Mouse (Mus musculus) small intestine, adult 2 months (tissue): Measurements from ENCODE around the gene BC067074. TPM values are rescaled to one million over a fixed set of nuclear protein-coding genes. Genes with fewer than 3 reads are reported as not detected.
"Not testable (repeated sequence)": the region's sequence is repeated elsewhere in the genome, so short reads cannot be mapped to it uniquely, and the experiment has no call there.

Experiments used
- H3K27ac ChIP-seq: fragments of 200-500 bp; 2 replicates; pipeline ENCODE4 v1.5.1; 2012; ENCODE audit warnings: low read depth, low read length, control low read depth, inconsistent platforms; ENCODE audit not compliant: insufficient read depth
- H3K27me3 ChIP-seq: fragments of 200-500 bp; 2 replicates; pipeline ENCODE4 v1.6.1; 2012; ENCODE audit warnings: mild to moderate bottlenecking, moderate library complexity, low read length, inconsistent platforms; ENCODE audit not compliant: control insufficient read depth, insufficient read depth
- H3K36me3 ChIP-seq: fragments of 200-500 bp; 2 replicates; pipeline ENCODE4 v1.6.1; 2012; ENCODE audit warnings: mild to moderate bottlenecking, low read length, control low read depth, inconsistent platforms; ENCODE audit not compliant: control insufficient read depth, insufficient read depth
- H3K4me1 ChIP-seq: fragments of 200-500 bp; 2 replicates; pipeline ENCODE4 v1.6.1; 2012; ENCODE audit warnings: low read length, inconsistent platforms, mixed read lengths; ENCODE audit not compliant: control insufficient read depth, insufficient read depth, insufficient read length
- H3K4me3 ChIP-seq: fragments of 200-500 bp; 2 replicates; pipeline ENCODE4 v1.5.1; 2012; ENCODE audit warnings: low read depth, mild to moderate bottlenecking, control low read depth, inconsistent platforms, low read length, moderate library complexity
- CTCF ChIP-seq: fragments of 200-500 bp; IDR thresholded peaks from 2 replicates; pipeline ENCODE4 v1.5.1; 2012; ENCODE audit warnings: low read depth, mild to moderate bottlenecking, control low read depth, inconsistent platforms, low read length, moderate library complexity, mixed read lengths; ENCODE audit not compliant: insufficient replicate concordance, insufficient read length; ENCODE audit errors: extremely low read depth
- POLR2A ChIP-seq: fragments of 200-500 bp; IDR thresholded peaks from 2 replicates; pipeline ENCODE4 v1.6.1; 2012; ENCODE audit warnings: low read depth, mild to moderate bottlenecking, control low read depth, inconsistent platforms, low read length, moderate library complexity
- WGBS: fragments of 180-500 bp; shearing (Covaris S2); methylation state at CpG from one replicate; pipeline ENCODE4 v1.1.7; 2018; 5-methylcytosine and 5-hydroxymethylcytosine counted together
- polyA plus RNA-seq: library from polyadenylated mRNA; depleted of rRNA; stranded (reverse); fragments of >200 nt; gene quantifications from 2 replicates; pipeline ENCODE4 v1.2.3, GENCODE M21; 2012

Gene BC067074
- polyA plus RNA-seq, 1 experiment: 0.10 TPM

DNA sequence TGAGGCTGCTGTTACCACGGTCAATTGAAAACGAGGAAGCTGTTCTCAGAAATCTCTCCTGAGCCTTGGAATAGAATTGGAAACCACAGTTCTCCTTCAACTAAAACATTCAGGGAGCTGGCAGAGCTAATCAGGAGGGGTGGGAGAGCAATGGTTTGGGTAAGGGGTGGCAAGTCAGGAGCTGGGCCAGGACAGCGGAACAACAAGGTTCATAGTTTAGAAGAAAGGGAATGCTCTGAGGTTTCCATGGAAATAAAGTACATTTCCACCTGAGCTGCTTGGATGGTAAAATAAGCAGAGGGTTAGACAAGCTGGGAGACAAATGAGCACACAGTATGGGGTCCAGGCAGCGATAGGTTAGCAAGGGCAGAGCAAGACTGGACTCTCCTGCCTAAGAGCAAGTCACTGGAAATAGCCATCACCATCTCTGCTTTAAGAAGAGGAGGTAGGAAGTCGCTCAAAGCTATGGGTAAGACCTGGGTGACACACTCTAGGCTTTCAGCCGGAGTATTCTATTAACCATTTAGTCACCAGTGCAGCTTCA, 86.9 kb downstream of the BC067074 start:
- H3K27ac ChIP-seq: no peak overlapping the region
- H3K4me3 ChIP-seq: no peak overlapping the region
- no peak for TF ChIP-seq POLR2A
- no peak for TF ChIP-seq CTCF
- H3K36me3 ChIP-seq: no peaks in the 10 kb centered on the region
- 64% methylated on average over 6 of the region's 6 CpGs for WGBS
- H3K27me3 ChIP-seq: no peaks in the 10 kb centered on the region
- H3K4me1 ChIP-seq: no peaks in the 10 kb centered on the region

DNA sequence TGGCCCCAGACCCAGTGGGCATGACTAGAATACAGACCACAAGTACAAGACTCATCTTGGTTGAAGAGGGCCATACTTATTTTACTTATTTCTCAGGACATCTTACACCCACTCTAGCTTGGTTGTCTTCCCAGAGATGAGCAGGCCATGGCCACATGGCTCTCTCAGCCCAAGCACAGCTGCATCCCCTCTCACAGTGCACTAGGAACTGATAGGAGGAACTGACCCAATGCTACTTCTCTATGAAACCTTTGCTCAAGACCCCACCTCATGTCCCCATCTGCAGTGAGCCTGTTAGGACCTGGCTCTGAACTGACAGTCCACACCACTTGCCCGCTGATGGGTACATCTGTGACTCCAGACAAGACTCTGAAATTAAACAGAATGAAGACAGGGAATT, 88.8 kb downstream of the BC067074 start:
- 85% methylated on average over 1 of the region's 1 CpGs for WGBS
- TF ChIP-seq POLR2A: no peak
- TF ChIP-seq CTCF: no peak
- H3K27ac ChIP-seq: peak overlapping the region; percentile 56
- H3K4me3 ChIP-seq: no peak overlapping the region
- no peaks in the 10 kb centered on the region for H3K27me3 ChIP-seq
- H3K4me1 ChIP-seq: no peaks in the 10 kb centered on the region
- H3K36me3 ChIP-seq: no peaks in the 10 kb centered on the region

DNA sequence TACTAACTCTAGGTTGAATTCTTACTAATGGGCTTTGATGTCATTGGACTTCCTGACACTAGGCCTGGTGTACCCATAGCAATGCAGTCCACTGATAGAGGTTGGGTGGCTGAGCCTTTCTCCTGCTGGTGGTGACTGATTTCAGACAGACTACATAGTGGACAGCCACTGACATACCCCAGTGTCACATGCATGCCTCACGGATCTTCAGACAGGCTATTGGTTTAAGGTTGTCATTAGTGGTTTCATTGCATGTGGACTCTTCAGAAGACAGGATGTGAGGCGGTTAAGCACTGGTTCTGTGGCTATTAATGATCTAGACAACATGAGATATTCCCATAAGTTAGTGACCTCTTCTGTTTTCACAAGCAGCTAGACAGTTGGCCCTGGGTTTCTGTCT, 89.2 kb downstream of the BC067074 start:
- no peak for TF ChIP-seq CTCF
- no peak for TF ChIP-seq POLR2A
- peak overlapping the region; percentile 56 for H3K27ac ChIP-seq
- 79% methylated on average over 2 of the region's 2 CpGs for WGBS
- no peaks in the 10 kb centered on the region for H3K36me3 ChIP-seq
- no peaks in the 10 kb centered on the region for H3K4me1 ChIP-seq
- no peak overlapping the region for H3K4me3 ChIP-seq
- no peaks in the 10 kb centered on the region for H3K27me3 ChIP-seq

DNA sequence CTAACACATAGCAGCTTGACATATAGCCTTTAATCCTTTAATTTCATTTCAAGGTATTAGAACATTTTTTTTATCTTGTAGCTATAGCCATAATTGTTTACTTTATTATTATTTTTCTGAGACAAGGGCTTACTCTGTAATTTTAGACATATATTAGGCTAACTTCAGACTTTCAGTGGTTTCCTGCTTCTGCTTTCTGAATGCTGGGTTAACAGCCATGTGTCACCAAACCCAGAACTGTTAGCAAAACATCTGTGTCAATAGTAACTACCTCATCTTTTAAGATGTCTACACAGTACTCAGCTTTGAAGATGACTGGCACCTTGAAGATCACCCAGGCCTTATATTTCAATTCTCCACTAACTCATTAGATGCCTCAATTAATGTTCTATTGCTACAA, 89.8 kb downstream of the BC067074 start:
- not testable (repeated sequence) for H3K4me3 ChIP-seq, H3K27me3 ChIP-seq, H3K36me3 ChIP-seq, H3K4me1 ChIP-seq, H3K27ac ChIP-seq

DNA sequence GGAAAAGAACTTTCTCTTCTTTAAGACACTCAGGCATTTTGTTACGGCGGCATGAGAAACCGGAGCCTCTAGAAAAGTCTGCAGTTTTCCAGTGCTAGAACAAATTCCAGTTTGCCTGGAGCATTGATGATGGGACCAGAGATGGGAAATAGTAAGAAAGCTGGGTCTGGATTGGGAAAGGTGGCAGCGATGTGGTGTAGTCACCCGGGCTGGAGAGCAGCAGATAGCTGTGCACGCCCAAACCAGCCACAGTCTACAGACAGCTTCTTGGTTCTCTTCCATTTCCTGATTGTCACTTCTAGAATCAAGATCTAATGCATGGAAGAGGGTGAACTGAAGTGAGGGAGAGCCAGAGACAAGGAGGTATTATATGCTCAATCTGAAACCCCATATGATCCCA, 100.4 kb downstream of the BC067074 start:
- H3K4me1 ChIP-seq: peaks cover 15% of the 10 kb centered on the region
- H3K27me3 ChIP-seq: no peaks in the 10 kb centered on the region
- WGBS: 89% methylated on average over 6 of the region's 6 CpGs
- no peak for TF ChIP-seq CTCF
- no peak for TF ChIP-seq POLR2A
- H3K36me3 ChIP-seq: no peaks in the 10 kb centered on the region
- no peak overlapping the region for H3K27ac ChIP-seq
- no peak overlapping the region for H3K4me3 ChIP-seq

DNA sequence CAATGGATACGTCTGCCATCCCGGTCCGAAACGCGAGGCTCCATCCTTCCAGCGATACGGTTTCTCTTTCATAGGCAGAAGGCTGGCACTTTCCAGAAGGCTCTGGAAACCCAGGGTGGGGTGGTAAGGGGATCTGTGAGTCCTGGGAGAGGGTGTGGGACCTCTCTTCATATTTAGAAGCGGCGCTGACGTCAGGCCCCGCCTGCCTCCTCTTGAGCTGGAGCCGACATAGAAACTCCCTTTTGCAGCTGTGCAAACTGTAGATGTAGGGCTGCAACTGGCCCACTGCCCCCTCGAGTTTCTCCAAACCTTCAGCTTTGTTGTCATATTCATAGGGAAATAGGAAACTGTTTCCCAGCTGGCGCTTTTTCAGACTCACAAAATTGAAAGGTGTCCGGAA, 101.6 kb downstream of the BC067074 start:
- Histone ChIP-seq H3K27ac (no peak overlapping the region), H3K27me3 (no peaks in the 10 kb centered on the region), H3K36me3 (no peaks in the 10 kb centered on the region), H3K4me3 (peak overlapping the region; percentile 33), H3K4me1 (peaks cover 15% of the 10 kb centered on the region)
- WGBS: 81% methylated on average over 15 of the region's 15 CpGs
- TF ChIP-seq POLR2A: no peak

DNA sequence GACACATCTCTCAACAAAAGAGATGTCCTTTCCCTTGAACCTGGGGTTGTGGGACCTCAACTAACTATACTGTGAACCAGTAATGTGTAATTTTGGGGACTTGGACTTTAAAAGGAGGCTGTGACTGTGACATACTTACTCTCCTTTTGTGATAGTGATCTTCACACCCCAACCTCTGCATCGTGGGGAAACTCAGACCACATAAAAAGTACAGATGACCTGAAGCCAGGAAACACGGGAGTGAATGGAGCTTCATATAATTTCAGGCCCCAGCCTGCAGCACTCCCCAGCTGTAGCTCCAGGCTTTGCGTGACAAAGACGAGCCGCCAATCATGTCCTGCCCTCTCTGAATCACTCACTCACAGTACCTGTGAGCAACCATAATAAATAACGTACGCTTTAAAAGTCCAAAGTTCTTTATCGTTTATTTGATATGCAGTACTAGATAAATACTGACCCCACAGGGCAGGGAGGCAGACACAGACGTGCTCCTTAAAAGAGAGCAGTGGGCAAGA, 104.1 kb downstream of the BC067074 start:
- H3K4me3 ChIP-seq: no peak overlapping the region
- no peak for TF ChIP-seq CTCF
- TF ChIP-seq POLR2A: no peak
- H3K4me1 ChIP-seq: peaks cover 15% of the 10 kb centered on the region
- WGBS: 27% methylated on average over 9 of the region's 9 CpGs
- H3K36me3 ChIP-seq: no peaks in the 10 kb centered on the region
- peak overlapping the region; percentile 54 for H3K27ac ChIP-seq
- no peaks in the 10 kb centered on the region for H3K27me3 ChIP-seq
